Mouse (Mus musculus): ENCODE data around the gene Pvrig.
"Not testable (repeated sequence)": the region's sequence is repeated elsewhere in the genome, so short reads cannot be mapped to it uniquely, and the experiment has no call there.

The Pvrig gene

GRCm38 (mm10) chr5:138341661-138342060 lies at the start of gene Pvrig:
Pvrig (plus strand) TSS chr5:138341961.
- POLR2A ChIA-PET: no interaction called here
- CTCF ChIA-PET: no interaction called here

DNA sequence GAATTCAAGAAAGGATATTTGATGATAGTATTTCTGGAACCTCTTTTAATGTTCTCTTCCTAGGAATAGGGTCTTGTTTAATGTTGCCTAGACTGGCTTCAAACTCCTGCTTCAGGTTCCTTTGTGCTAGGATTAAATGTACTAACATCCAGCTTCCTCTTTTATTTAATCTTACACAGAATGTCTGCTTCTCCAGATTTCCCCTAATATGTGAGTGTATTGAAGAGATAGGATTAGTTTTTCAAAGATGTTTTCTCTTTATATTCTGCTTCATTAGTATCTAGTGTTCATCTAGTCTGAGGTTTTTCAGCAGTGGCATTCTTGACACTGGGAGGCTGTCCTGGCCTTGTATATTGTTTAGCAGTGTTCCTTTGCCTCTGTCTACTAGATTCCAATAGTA lies 47.6 kb upstream of the Pvrig start:
- POLR2A ChIA-PET: no interaction called here
- CTCF ChIA-PET: no interaction called here

GRCm38 (mm10) chr5:138299613-138300012 lies 42.1 kb upstream of the Pvrig start:
- POLR2A ChIA-PET: no interaction called here

GRCm38 (mm10) chr5:138312795-138313194 lies 29.0 kb upstream of the Pvrig start:
- POLR2A ChIA-PET: no interaction called here

More at GRCm38 (mm10) chr5:138299613-138300012, 42.1 kb upstream of the Pvrig start:
- CTCF ChIA-PET: no interaction called here

GRCm38 (mm10) chr5:138343216-138343615 lies 1.5 kb downstream of the Pvrig start:
- CTCF ChIA-PET: no interaction called here
- POLR2A ChIA-PET: interaction anchor here in 1 of 4 experiments (0.8 kb wide), 1 partner anchor 156 kb away, joined by 3 read pairs; the partner anchor contains the start of genes Cnpy4 and Taf6

More at GRCm38 (mm10) chr5:138312795-138313194, 29.0 kb upstream of the Pvrig start:
- CTCF ChIA-PET: no interaction called here

- CTCF ChIA-PET, POLR2A ChIA-PET: not testable (repeated sequence)
These were observed 21.4 kb downstream of the Pvrig start for GRCm38 (mm10) chr5:138363208-138363607.

DNA sequence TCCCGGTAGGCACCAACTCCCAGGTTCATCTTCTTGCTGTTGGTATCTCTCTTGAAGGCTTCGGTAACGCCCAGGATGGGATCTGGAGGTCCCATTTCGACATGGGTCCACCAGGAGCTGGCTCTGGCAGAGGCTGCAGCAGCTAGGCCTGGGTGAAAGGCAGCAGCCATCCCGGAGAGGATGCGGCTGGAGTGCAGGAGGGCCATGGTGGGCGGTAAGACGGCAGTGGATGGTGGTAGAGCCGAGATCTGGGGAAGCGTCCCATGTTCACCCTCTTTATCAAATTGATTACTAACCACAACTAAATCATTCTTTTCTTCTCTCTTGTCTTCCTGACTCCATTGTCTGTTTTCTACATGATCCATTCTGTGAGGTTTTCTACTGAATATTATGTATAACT lies 23.6 kb downstream of the Pvrig start:
- CTCF ChIA-PET, POLR2A ChIA-PET: not testable (repeated sequence)

Measured in embryonic stem cell, embryonic (primary cell).